Mouse (Mus musculus) spleen, embryonic (tissue): ENCODE results near the gene Gm8300.
"Not testable (repeated sequence)": the region's sequence is repeated elsewhere in the genome, so short reads cannot be mapped to it uniquely, and the experiment has no call there.

Source experiments
- CTCF ChIA-PET: fragments of 350-600 bp; sonication (Branson Sonifier 250); formaldehyde crosslinking; loops from one replicate; lab custom pipeline; 2022; lab: Charles Lee

Gene Gm8300

GRCm38 (mm10) chr12:87514016-87514415, at the start of gene Gm8300:
Gene Gm8300 (plus strand): TSS chr12:87514316.
- CTCF ChIA-PET = not testable (repeated sequence)

- CTCF ChIA-PET = no interaction called here
Measured at GRCm38 (mm10) chr12:87464678-87465297, 49.3 kb upstream of the Gm8300 start.

- CTCF ChIA-PET = interaction anchor here (0.6 kb wide), 1 partner anchor 549 kb away, joined by 4 read pairs; no protein-coding TSS in a partner anchor
Measured at GRCm38 (mm10) chr12:87470263-87471136, 43.6 kb upstream of the Gm8300 start.

GRCm38 (mm10) chr12:87471421-87471963, 42.6 kb upstream of the Gm8300 start:
- CTCF ChIA-PET = no interaction called here

GRCm38 (mm10) chr12:87471964-87472786, 41.9 kb upstream of the Gm8300 start, which contains the start of gene Snw1:
Gene Snw1 (minus strand): TSS chr12:87472274.
- CTCF ChIA-PET = no interaction called here

- CTCF ChIA-PET = no interaction called here
Measured at GRCm38 (mm10) chr12:87474756-87475155, 39.4 kb upstream of the Gm8300 start.

GRCm38 (mm10) chr12:87482482-87482881, 31.6 kb upstream of the Gm8300 start:
- CTCF ChIA-PET = not testable (repeated sequence)

- CTCF ChIA-PET = not testable (repeated sequence)
Measured at GRCm38 (mm10) chr12:87488683-87489082, 25.4 kb upstream of the Gm8300 start.

- CTCF ChIA-PET = not testable (repeated sequence)
Measured at GRCm38 (mm10) chr12:87494421-87494820, 19.7 kb upstream of the Gm8300 start, which contains the start of gene Gm5788. Gene Gm5788 (plus strand): TSS chr12:87494721.

- CTCF ChIA-PET = not testable (repeated sequence)
Measured at GRCm38 (mm10) chr12:87519616-87520015, 5.5 kb downstream of the Gm8300 start.

GRCm38 (mm10) chr12:87543927-87544326, 29.8 kb downstream of the Gm8300 start:
- CTCF ChIA-PET = no interaction called here

GRCm38 (mm10) chr12:87550628-87551027, 36.5 kb downstream of the Gm8300 start:
- CTCF ChIA-PET = not testable (repeated sequence)
